Mouse (Mus musculus): ENCODE measurements around the gene Cfi. TPM values are rescaled to one million over a fixed set of nuclear protein-coding genes. Genes with fewer than 3 reads are reported as not detected.

Cfi gene
- not detected in 2 replicates for polyA plus RNA-seq (2012; ENCODE audit: low replicate concordance)

DNA sequence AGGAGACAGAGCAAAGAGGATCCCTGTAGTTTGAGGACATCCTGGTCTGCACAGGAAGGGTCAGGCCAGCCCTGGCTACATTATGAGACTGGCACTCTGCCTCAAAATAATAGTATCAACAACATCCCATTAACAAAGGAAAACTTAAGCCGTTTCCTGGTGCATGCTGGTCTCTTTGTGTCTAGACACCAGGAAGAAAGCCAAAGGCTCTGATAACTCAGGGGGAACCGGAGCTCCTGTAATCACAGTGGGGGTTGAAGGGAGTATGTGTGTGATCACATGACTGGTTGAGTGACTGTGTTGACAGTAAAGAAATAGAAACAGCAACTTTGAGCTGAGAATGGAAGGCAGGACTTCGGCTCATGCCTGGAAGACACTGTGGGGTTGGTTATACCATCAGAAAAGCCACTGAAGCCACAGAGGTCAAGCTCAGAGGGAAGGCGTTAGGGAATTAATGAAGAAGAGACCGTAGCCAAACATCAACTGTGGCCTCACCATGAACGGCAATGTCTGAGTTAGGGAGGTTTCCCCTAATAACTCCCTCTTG lies at the start of gene Cfi:
TSS of gene Cfi (plus strand) at position 497 of the 547 bp plus-strand sequence.

DNA sequence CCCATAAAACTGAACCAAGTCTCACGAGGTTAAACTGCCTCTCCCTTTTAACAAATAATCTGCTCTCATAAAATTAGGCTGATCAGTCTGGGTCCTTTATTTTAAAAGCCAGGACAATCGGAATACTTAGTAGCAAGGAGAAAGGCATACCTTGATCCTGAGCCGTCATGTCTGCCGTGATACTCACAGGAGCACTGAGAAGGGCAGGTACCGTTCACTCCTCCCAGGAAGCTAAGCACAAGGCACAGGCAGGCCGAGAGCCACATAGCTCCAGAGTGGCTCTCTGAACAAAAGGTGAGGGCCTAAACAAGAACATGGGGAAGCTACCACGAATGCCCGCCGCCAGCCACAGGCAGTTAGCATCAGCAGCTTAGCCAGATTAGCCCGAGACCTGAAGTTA lies 31.9 kb upstream of the Cfi start, which contains the start of gene Lrit3:
TSS of gene Lrit3 (minus strand) at position 266 of the 400 bp plus-strand sequence.

DNA sequence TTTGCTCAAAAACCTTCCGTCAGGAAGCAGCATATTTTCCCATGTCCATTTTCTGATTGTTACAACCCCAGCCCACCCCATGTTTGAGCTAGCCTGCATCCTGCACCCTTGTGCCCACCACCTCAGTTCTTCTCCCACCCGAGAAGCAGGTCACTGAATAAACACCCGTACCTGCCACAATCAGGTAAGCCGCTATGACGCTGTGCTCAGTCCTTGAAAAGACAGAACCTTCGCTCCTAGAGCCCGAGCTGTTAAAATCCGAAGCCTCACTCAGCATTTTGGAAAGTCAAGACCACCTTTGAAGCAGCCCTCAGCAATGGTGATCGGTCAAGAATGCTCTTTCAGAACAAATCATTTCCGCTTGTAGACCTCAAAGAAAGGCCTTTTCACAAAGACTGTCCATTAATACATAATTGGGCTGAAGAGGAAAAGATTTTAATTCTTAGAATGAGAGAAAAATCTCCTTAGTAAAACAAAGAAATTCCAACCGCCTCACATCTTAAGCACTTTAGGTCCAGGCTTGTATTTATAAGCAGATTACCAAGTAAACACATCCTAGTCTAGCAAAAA lies 13.4 kb upstream of the Cfi start, which contains the start of gene Rrh:
TSS of gene Rrh (minus strand) at position 382 of the 570 bp plus-strand sequence.

DNA sequence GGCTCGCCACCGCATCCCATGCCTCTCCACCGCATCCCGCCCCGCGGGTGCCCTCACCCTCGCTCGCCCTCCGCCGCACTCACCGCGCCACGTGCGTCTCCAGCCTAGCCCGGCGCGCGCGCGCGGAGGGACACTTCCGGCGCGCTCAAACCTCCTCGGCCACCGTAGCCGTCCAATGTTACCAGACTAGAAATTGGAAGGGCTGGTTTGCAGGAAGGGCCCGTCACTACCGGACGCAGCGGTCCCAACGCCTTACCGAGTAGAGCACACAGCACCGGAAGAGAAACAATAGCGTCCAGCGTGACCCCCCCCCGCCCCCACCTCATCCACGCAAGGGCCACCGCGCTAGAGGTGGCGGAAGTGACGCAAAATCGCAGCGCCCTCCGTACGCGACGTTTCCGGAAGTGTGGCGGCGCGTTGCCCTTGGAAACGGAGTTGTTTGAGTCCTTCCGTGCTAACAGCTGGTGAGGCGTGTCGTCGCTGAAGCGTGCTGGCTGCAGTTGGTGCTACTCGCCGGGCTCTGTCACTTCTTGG lies 4.6 kb upstream of the Cfi start, which contains the start of gene Gar1:
TSS of gene Gar1 (minus strand) at position 362 of the 534 bp plus-strand sequence.

DNA sequence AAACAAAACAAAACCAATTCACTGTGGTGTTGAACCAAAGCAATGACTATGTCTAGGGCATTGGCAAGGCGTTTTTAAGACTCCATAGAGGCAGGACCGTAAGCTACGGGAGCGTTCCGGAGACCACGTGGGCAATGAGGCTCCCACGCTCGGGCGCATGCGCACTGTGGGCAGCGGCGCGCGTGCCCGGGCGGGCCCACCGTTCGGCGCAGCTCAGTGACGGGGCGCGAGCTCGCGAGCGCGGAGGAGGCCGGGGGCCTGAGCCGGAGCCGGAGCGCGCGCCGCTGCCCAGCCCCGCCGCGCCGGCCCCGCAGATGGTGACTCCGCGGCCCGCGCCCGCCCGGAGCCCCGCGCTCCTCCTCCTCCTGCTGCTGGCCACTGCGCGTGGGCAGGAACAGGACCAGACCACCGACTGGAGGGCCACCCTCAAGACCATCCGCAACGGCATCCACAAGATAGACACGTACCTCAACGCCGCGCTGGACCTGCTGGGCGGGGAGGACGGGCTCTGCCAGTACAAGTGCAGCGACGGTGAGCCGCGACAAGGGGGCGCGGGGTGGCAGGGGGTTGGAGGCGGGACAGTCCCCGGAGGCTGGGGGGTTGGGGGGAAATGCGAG lies 42.8 kb downstream of the Cfi start, which contains the start of gene Pla2g12a:
TSS of gene Pla2g12a (plus strand) at position 202 of the 617 bp plus-strand sequence.

DNA sequence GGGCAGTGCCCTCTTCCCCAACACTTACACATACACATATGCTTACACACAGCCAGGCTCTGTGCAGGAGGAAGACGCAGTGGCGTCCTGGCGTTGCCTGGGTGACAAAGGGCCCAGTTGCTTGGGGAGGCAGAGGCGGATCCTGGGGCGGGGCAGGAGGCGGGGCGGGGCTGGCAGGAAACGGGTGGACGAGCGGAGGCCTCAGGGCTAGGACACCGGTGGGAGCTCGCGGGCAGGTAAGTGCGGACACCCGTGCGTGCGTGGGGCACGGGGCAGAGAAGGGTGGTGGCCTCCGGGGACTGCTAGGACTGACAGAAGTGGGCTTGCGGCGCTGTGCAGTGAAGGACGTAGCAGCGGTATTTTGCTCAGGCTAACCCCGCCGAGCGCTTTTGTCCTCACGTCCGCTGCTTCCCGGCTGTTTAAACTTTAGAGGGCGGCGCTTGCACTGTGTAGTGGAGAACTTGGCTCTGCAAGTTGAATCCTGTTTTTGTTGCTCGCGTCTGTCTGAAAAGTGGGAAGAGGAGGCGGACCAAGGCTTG lies 65.7 kb downstream of the Cfi start, which contains the start of gene Casp6:
TSS of gene Casp6 (plus strand) at position 155 of the 539 bp plus-strand sequence.

Other genes with a start within 250 kb of the Cfi start
- gene Egf, start 80.6 kb upstream of the Cfi start, polyA plus RNA-seq (2012; ENCODE audit: low replicate concordance) = 1.1 TPM in 2 replicates
- gene Lrit3, start 31.9 kb upstream of the Cfi start, polyA plus RNA-seq (2012; ENCODE audit: low replicate concordance) = not detected in 2 replicates
- not detected in 2 replicates for gene Rrh, start 13.3 kb upstream of the Cfi start, polyA plus RNA-seq (2012; ENCODE audit: low replicate concordance)
- 30.4 and 47.2 TPM in 2 replicates for gene Gar1, start 4.5 kb upstream of the Cfi start, polyA plus RNA-seq (2012; ENCODE audit: low replicate concordance)
- gene Pla2g12a, start 42.7 kb downstream of the Cfi start, polyA plus RNA-seq (2012; ENCODE audit: low replicate concordance) = 27.4 and 31.3 TPM in 2 replicates
- gene Casp6, start 65.5 kb downstream of the Cfi start, polyA plus RNA-seq (2012; ENCODE audit: low replicate concordance) = 13.0 and 15.3 TPM in 2 replicates
- 17.2 and 33.5 TPM in 2 replicates for gene Mcub, start 134.3 kb downstream of the Cfi start, polyA plus RNA-seq (2012; ENCODE audit: low replicate concordance)
- gene Sec24b, start 225.7 kb downstream of the Cfi start, polyA plus RNA-seq (2012; ENCODE audit: low replicate concordance) = 63.2 and 105 TPM in 2 replicates